Mouse (Mus musculus): ENCODE results near the gene Acoxl.
A peak's percentile ranks its signal among the peaks of the same experiment; 100 is the strongest.
"Not testable (repeated sequence)": the region's sequence is repeated elsewhere in the genome, so short reads cannot be mapped to it uniquely, and the experiment has no call there.

Gene Acoxl

GRCm38 (mm10) chr2:128086301-128086886 lies 247.7 kb downstream of the Acoxl start:
- no peak for DNase-seq

- no peak for DNase-seq
Observed at GRCm38 (mm10) chr2:128086996-128087526, 248.4 kb downstream of the Acoxl start.

GRCm38 (mm10) chr2:128087798-128088545 lies 249.3 kb downstream of the Acoxl start:
- DNase-seq: no peak

GRCm38 (mm10) chr2:128090283-128090885 lies 251.7 kb downstream of the Acoxl start:
- DNase-seq: no peak

- DNase-seq: no peak
Observed at GRCm38 (mm10) chr2:128091431-128092369, 253.0 kb downstream of the Acoxl start.

- DNase-seq: no peak
Observed at GRCm38 (mm10) chr2:128092451-128092850, 253.8 kb downstream of the Acoxl start.

GRCm38 (mm10) chr2:128094196-128094595 lies 255.5 kb downstream of the Acoxl start:
- no peak for DNase-seq

GRCm38 (mm10) chr2:128094602-128095001 lies 255.9 kb downstream of the Acoxl start:
- DNase-seq: no peak

GRCm38 (mm10) chr2:128095270-128095669 lies 256.6 kb downstream of the Acoxl start:
- no peak for DNase-seq

- no peak for DNase-seq
Observed at GRCm38 (mm10) chr2:128096070-128096469, 257.4 kb downstream of the Acoxl start.

- DNase-seq: not testable (repeated sequence)
Observed at GRCm38 (mm10) chr2:128098118-128098517, 259.4 kb downstream of the Acoxl start.

- no peak for DNase-seq
Observed at GRCm38 (mm10) chr2:128102086-128102485, 263.4 kb downstream of the Acoxl start.

- no peak for DNase-seq
Observed at GRCm38 (mm10) chr2:128104815-128105214, 266.1 kb downstream of the Acoxl start.

GRCm38 (mm10) chr2:128105651-128106050 lies 267.0 kb downstream of the Acoxl start:
- DNase-seq: no peak

GRCm38 (mm10) chr2:128111537-128111936 lies 272.9 kb downstream of the Acoxl start:
- DNase-seq: no peak

- no peak for DNase-seq
Observed at GRCm38 (mm10) chr2:128114621-128115020, 275.9 kb downstream of the Acoxl start.

- DNase-seq: no peak
Observed at GRCm38 (mm10) chr2:128115579-128115978, 276.9 kb downstream of the Acoxl start.

- no peak for DNase-seq
Observed at GRCm38 (mm10) chr2:128117605-128118004, 278.9 kb downstream of the Acoxl start.

- DNase-seq: no peak
Observed at GRCm38 (mm10) chr2:128118971-128119370, 280.3 kb downstream of the Acoxl start.

GRCm38 (mm10) chr2:128122491-128122890 lies 283.8 kb downstream of the Acoxl start:
- peak; percentile 32 for DNase-seq

GRCm38 (mm10) chr2:128122891-128123771 lies 284.5 kb downstream of the Acoxl start:
- DNase-seq: peak; percentile 14
